Mouse (Mus musculus): ENCODE data around the gene Tmem39b.

Tmem39b gene

GRCm38 (mm10) chr4:129681837-129682236, 14.8 kb downstream of the Tmem39b start:
- no peak for DNase-seq

GRCm38 (mm10) chr4:129672878-129673449, 23.7 kb downstream of the Tmem39b start:
- no peak for DNase-seq

- peak; percentile 90 for DNase-seq
Observed at GRCm38 (mm10) chr4:129672083-129672877, 24.4 kb downstream of the Tmem39b start, which contains the start of gene Kpna6. Gene Kpna6 (minus strand): TSS chr4:129672767.

GRCm38 (mm10) chr4:129671491-129672082, 25.1 kb downstream of the Tmem39b start:
- peak; percentile 34 for DNase-seq

- DNase-seq: no peak
Observed at GRCm38 (mm10) chr4:129662255-129662813, 34.3 kb downstream of the Tmem39b start.

- no peak for DNase-seq
Observed at GRCm38 (mm10) chr4:129661584-129661983, 35.1 kb downstream of the Tmem39b start.

GRCm38 (mm10) chr4:129654770-129655169, 41.9 kb downstream of the Tmem39b start:
- no peak for DNase-seq

GRCm38 (mm10) chr4:129650359-129650758, 46.3 kb downstream of the Tmem39b start:
- no peak for DNase-seq

GRCm38 (mm10) chr4:129648656-129649055, 48.0 kb downstream of the Tmem39b start:
- no peak for DNase-seq

- no peak for DNase-seq
Observed at GRCm38 (mm10) chr4:129645204-129645603, 51.4 kb downstream of the Tmem39b start.

GRCm38 (mm10) chr4:129641756-129642155, 54.9 kb downstream of the Tmem39b start:
- DNase-seq: no peak

- DNase-seq: peak; percentile 97
Observed at GRCm38 (mm10) chr4:129640638-129641467, 55.8 kb downstream of the Tmem39b start, which contains the start of gene Txlna. Gene Txlna (minus strand): TSS chr4:129641065.

- DNase-seq: peak; percentile 64
Observed at GRCm38 (mm10) chr4:129640101-129640637, 56.5 kb downstream of the Tmem39b start.

- no peak for DNase-seq
Observed at GRCm38 (mm10) chr4:129639221-129639620, 57.4 kb downstream of the Tmem39b start.

- no peak for DNase-seq
Observed at GRCm38 (mm10) chr4:129633852-129634251, 62.8 kb downstream of the Tmem39b start.

- no peak for DNase-seq
Observed at GRCm38 (mm10) chr4:129631867-129632266, 64.8 kb downstream of the Tmem39b start.

- DNase-seq: no peak
Observed at GRCm38 (mm10) chr4:129630944-129631343, 65.7 kb downstream of the Tmem39b start.
